20 mouse cellular contexts compared by ENCODE assay signal in the genomic region with DNA sequence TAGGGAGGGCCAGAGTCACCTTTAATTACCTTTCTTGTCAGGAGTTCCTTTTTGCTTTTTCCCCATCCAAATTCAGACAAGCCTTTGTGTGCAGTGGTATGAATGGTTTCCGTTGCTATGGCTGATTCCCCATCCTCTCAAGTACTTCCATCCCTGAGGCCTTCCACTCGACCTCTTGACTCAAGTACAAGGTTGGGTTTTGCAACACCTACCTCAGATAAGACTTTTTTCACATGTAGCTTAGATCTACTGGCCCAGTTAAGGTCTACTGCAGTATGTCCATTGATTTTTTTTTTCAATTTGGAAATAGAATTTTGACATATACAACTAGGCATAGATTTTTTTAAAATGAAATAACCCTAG. TPM values are rescaled to one million over a fixed set of nuclear protein-coding genes. Genes with fewer than 3 reads are reported as not detected.
"Had no signal": no experiment of that assay in that cellular context is flagged by ENCODE, and none has a peak within 500 bp of the region (broad histone marks: within the 10 kb centered on the region; RNA-seq: fewer than 3 reads in every experiment).

No protein-coding gene starts in this region.

- H3K27ac ChIP-seq: kidney, postnatal 0 days; layer of hippocampus, adult 2 months; left cerebral cortex, adult 2 months; liver, embryonic 13.5 days; macrophage; midbrain, embryonic 12.5 days; midbrain, embryonic 15.5 days; neural tube, embryonic 12.5 days; neural tube, embryonic 15.5 days; stomach, postnatal 0 days had no signal

- H3K9me3 ChIP-seq: liver, embryonic 13.5 days; midbrain, embryonic 12.5 days; midbrain, embryonic 15.5 days; neural tube, embryonic 12.5 days; neural tube, embryonic 15.5 days had no signal

- H3K36me3 ChIP-seq: liver, embryonic 13.5 days; midbrain, embryonic 12.5 days; midbrain, embryonic 15.5 days; neural tube, embryonic 12.5 days; neural tube, embryonic 15.5 days had no signal

- H3K4me2 ChIP-seq: liver, embryonic 13.5 days; midbrain, embryonic 12.5 days; midbrain, embryonic 15.5 days; neural tube, embryonic 12.5 days; neural tube, embryonic 15.5 days had no signal

- DNase-seq: kidney, adult 2 months; kidney, postnatal 25 days; layer of hippocampus, adult 9-11 months; liver, embryonic 13.5 days; right cerebral cortex, adult 18-20 months; right cerebral cortex, postnatal 14 days; right cerebral cortex, postnatal 4 days; thymus, adult 2 months; thymus, postnatal 14 days; thymus, postnatal 4 days had no signal

- H3K9ac ChIP-seq: liver, embryonic 13.5 days; midbrain, embryonic 12.5 days; midbrain, embryonic 15.5 days; neural tube, embryonic 12.5 days; neural tube, embryonic 15.5 days had no signal

- H3K4me1 ChIP-seq: midbrain, embryonic 15.5 days; neural tube, embryonic 12.5 days; neural tube, embryonic 15.5 days had no signal

- ATAC-seq: intestine, postnatal 0 days; midbrain, embryonic 15.5 days had no signal

- H3K27me3 ChIP-seq: liver, embryonic 13.5 days; midbrain, embryonic 12.5 days; midbrain, embryonic 15.5 days; neural tube, embryonic 12.5 days; neural tube, embryonic 15.5 days had no signal

- H3K4me3 ChIP-seq: layer of hippocampus, adult 2 months; left cerebral cortex, adult 2 months; liver, embryonic 13.5 days; midbrain, embryonic 12.5 days; midbrain, embryonic 15.5 days; neural tube, embryonic 12.5 days; neural tube, embryonic 15.5 days had no signal

RNA-seq across cellular contexts. Expression of a gene that starts 11.1 kb away (rescaled TPM):
- polyA plus RNA-seq: macrophage had no signal

RNA-seq across cellular contexts. Expression of a gene that starts 12.1 kb away (rescaled TPM):
- polyA plus RNA-seq: intestine, postnatal 0 days; kidney, postnatal 0 days; macrophage; neural tube, embryonic 15.5 days; stomach, postnatal 0 days had no signal
